In the genomic region with DNA sequence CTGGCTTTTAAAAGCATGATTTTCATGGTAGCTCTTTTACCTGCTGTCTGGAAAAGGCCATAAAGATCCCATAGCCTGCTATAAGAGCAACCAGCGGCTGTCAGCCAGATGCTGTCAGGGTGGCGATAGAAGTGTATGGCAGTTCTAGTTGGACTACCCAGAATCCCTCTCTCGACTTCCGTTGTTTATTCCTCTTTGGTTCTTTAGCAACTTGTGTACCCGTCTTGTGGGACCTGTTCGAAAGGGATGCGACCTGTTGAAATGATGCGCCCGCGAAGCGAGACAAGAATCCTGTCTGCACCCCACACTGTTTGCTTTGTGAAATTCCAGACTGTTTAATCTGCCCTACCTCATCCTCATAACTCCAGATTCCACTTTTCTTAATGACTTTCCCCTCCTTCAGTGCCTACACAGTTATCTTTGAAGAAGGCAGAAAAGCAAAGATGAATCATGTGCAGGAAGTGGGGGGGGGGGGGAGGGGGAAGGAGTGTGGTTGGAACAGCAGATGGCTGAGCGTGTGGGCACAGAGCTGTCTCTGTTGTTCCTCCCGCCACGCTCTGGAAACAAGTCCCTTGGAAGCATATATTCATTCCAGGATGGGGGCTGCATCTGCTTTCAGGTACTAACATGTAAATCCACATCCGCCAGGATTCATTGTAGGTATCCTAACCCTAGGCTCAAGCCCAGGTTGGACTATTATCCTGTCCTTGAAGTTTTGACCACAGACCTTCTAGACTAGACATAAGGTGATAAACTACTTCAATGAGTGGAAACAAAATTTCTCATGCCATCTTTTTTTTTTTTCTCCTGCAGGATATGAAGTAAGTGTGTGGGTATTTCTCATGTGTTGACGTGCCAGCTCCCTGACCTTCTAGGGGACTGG, we compare ENCODE assay signal across 8 mouse cellular contexts. TPM values are rescaled to one million over a fixed set of nuclear protein-coding genes. Genes with fewer than 3 reads are reported as not detected.
DNase-seq lines count a peak whose midpoint lies in the region; ATAC-seq and TF ChIP-seq lines count a peak whose summit lies in the region.

No protein-coding gene starts in this region.

- no peaks in the 10 kb centered on the region for H3K9me3 ChIP-seq in heart, embryonic 15.5 days (replicated peaks)
- no peaks in the 10 kb centered on the region for H3K9me3 ChIP-seq in MEL (replicated peaks; ENCODE audit: insufficient read depth, low read length)
- no peaks in the 10 kb centered on the region for H3K9me3 ChIP-seq in limb, embryonic 15.5 days
- H3K9me3 ChIP-seq in midbrain, postnatal 0 days (ENCODE audit: low read length) = no peaks in the 10 kb centered on the region

- peak overlapping the region; percentile 56 for H3K27ac ChIP-seq in heart, embryonic 15.5 days
- H3K27ac ChIP-seq in MEL (ENCODE audit: control insufficient read depth, low read depth, low read length) = peak overlapping the region; percentile 75
- peak overlapping the region; percentile 92 for H3K27ac ChIP-seq in embryonic fibroblast, embryonic 13.5 days (ENCODE audit: insufficient read depth, low read length)
- H3K27ac ChIP-seq in limb, embryonic 15.5 days = peak overlapping the region; percentile 23; the same call in 1 of the 2 replicates
- peak overlapping the region; percentile 25; the same call in 1 of the 2 replicates for H3K27ac ChIP-seq in small intestine, adult 2 months (ENCODE audit: insufficient read depth, low read depth, low read length)
- no peak overlapping the region for H3K27ac ChIP-seq in midbrain, postnatal 0 days (ENCODE audit: low read depth, low read length)

- WGBS in heart, embryonic 15.5 days = 53% methylated on average over 16 of the region's 16 CpGs
- WGBS in limb, embryonic 15.5 days = 40% methylated on average over 16 of the region's 16 CpGs
- 71% methylated on average over 16 of the region's 16 CpGs for WGBS in small intestine, adult 2 months
- 91% methylated on average over 16 of the region's 16 CpGs for WGBS in midbrain, postnatal 0 days

- no peak for TF ChIP-seq POLR2A in MEL (IDR thresholded peaks at IDR 0.05; ENCODE audit: control insufficient read depth in 1 of 2, insufficient read depth in 1 of 2, low read depth in 1 of 2, low read length in 2 of 2, poor library complexity in 1 of 2)
- no peak for TF ChIP-seq POLR2A in embryonic fibroblast, embryonic 13.5 days (IDR thresholded peaks at IDR 0.05; ENCODE audit: low read depth, low read length)
- no peak for TF ChIP-seq POLR2A in small intestine, adult 2 months (IDR thresholded peaks at IDR 0.05; ENCODE audit: low read depth, low read length)

- no peak for TF ChIP-seq RAD21 in MEL (IDR thresholded peaks at IDR 0.05; ENCODE audit: low read depth, low read length)

- no peaks in the 10 kb centered on the region for H3K36me3 ChIP-seq in heart, embryonic 15.5 days
- H3K36me3 ChIP-seq in MEL (ENCODE audit: control insufficient read depth in 1 of 2, insufficient read depth in 2 of 2, low read length in 2 of 2) = peaks cover 0 to 12% of the 10 kb centered on the region in 2 experiments; a peak in 2 of 4 replicates
- H3K36me3 ChIP-seq in limb, embryonic 15.5 days = no peaks in the 10 kb centered on the region
- H3K36me3 ChIP-seq in small intestine, adult 2 months (ENCODE audit: control insufficient read depth, insufficient read depth, low read length) = no peaks in the 10 kb centered on the region
- H3K36me3 ChIP-seq in midbrain, postnatal 0 days (ENCODE audit: insufficient read depth, low read length) = no peaks in the 10 kb centered on the region

- TF ChIP-seq CTCF in MEL (IDR thresholded peaks at IDR 0.05 in 2 of 3, conservative IDR thresholded peaks at IDR 0.05 in 1 of 3; ENCODE audit: control insufficient read depth in 1 of 3, insufficient read depth in 1 of 3, low read depth in 2 of 3, low read length in 3 of 3, poor library complexity in 1 of 3, severe bottlenecking in 1 of 3) = no peak
- TF ChIP-seq CTCF in embryonic fibroblast, embryonic 13.5 days (IDR thresholded peaks at IDR 0.05; ENCODE audit: borderline replicate concordance, insufficient read depth, low read length) = no peak
- TF ChIP-seq CTCF in small intestine, adult 2 months (IDR thresholded peaks at IDR 0.05; ENCODE audit: extremely low read depth, insufficient read length, insufficient replicate concordance, low read depth, low read length) = no peak
- no peak for TF ChIP-seq CTCF in midbrain, postnatal 0 days (IDR thresholded peaks at IDR 0.05)

- no peak overlapping the region for H3K9ac ChIP-seq in heart, embryonic 15.5 days
- H3K9ac ChIP-seq in MEL (ENCODE audit: control insufficient read depth, low read depth, low read length, poor library complexity, severe bottlenecking) = 0 out of 2 replicates have a peak overlapping the region, but pooled peaks have one; percentile 38
- H3K9ac ChIP-seq in limb, embryonic 15.5 days = no peak overlapping the region
- H3K9ac ChIP-seq in midbrain, postnatal 0 days (replicated peaks; ENCODE audit: low read length, poor library complexity, severe bottlenecking) = no peak overlapping the region

- H3K79me2 ChIP-seq in MEL (ENCODE audit: control insufficient read depth, insufficient read depth, low read length, poor library complexity) = no peaks in the 10 kb centered on the region

- DNase-seq in heart, postnatal 4 days = no peak
- DNase-seq in MEL (ENCODE audit: low read depth, low spot score) = peak; percentile 50
- no peak for DNase-seq in urinary bladder, adult 18-20 months (ENCODE audit: low spot score in 2 of 2)
- DNase-seq in midbrain, postnatal 0 days (ENCODE audit: low spot score) = no peak

- no peak for ATAC-seq in heart, embryonic 15.5 days (replicated peaks; ENCODE audit: insufficient number of reproducible peaks, insufficient read depth, low FRiP score, low read depth)
- no peak for ATAC-seq in limb, embryonic 15.5 days (ENCODE audit: insufficient number of reproducible peaks, low FRiP score, low TSS enrichment, low read depth)
- no peak for ATAC-seq in midbrain, postnatal 0 days (ENCODE audit: low FRiP score)

- peaks cover 13% of the 10 kb centered on the region for H3K4me1 ChIP-seq in heart, embryonic 15.5 days (replicated peaks)
- peaks cover 0 to 22% of the 10 kb centered on the region in 2 experiments; a peak in 2 of 4 replicates for H3K4me1 ChIP-seq in MEL (ENCODE audit: control insufficient read depth in 1 of 2, insufficient read depth in 2 of 2, low read length in 2 of 2)
- H3K4me1 ChIP-seq in embryonic fibroblast, embryonic 13.5 days (ENCODE audit: control insufficient read depth, insufficient read depth, low read length) = peaks cover 21% of the 10 kb centered on the region
- peaks cover 26% of the 10 kb centered on the region for H3K4me1 ChIP-seq in limb, embryonic 15.5 days
- peaks cover 14% of the 10 kb centered on the region; the same call in 1 of the 2 replicates for H3K4me1 ChIP-seq in small intestine, adult 2 months (ENCODE audit: control insufficient read depth, insufficient read depth, insufficient read length, low read length)
- H3K4me1 ChIP-seq in midbrain, postnatal 0 days (ENCODE audit: insufficient read depth, low read length) = no peaks in the 10 kb centered on the region

- no peak overlapping the region for H3K4me3 ChIP-seq in heart, embryonic 15.5 days
- H3K4me3 ChIP-seq in MEL (ENCODE audit: control insufficient read depth in 1 of 2, insufficient read depth in 1 of 2, low read depth in 2 of 2, low read length in 2 of 2) = peak overlapping the region in 1 of 2 experiments; percentile 16; a peak in 1 of 4 replicates
- H3K4me3 ChIP-seq in embryonic fibroblast, embryonic 13.5 days (ENCODE audit: insufficient read depth, low read length) = no peak overlapping the region
- no peak overlapping the region for H3K4me3 ChIP-seq in limb, embryonic 15.5 days
- H3K4me3 ChIP-seq in small intestine, adult 2 months (ENCODE audit: low read depth, low read length) = no peak overlapping the region
- no peak overlapping the region for H3K4me3 ChIP-seq in midbrain, postnatal 0 days (ENCODE audit: low read depth, low read length)

- peak; percentile 7 to 33; a peak in 1 of 4 replicates for TF ChIP-seq EP300 in MEL (IDR thresholded peaks at IDR 0.05; ENCODE audit: low read depth in 1 of 2, low read length in 2 of 2)

- 0 out of 2 replicates have a peak overlapping the region, but pooled peaks have one; percentile 21 for H3K4me2 ChIP-seq in heart, embryonic 15.5 days
- H3K4me2 ChIP-seq in limb, embryonic 15.5 days = no peak overlapping the region
- no peak overlapping the region for H3K4me2 ChIP-seq in midbrain, postnatal 0 days (ENCODE audit: low read depth, low read length, poor library complexity, severe bottlenecking)

- no peaks in the 10 kb centered on the region for H3K27me3 ChIP-seq in heart, embryonic 15.5 days
- no peaks in the 10 kb centered on the region for H3K27me3 ChIP-seq in MEL (ENCODE audit: control insufficient read depth in 1 of 2, insufficient read depth in 2 of 2, low read length in 2 of 2)
- H3K27me3 ChIP-seq in limb, embryonic 15.5 days = no peaks in the 10 kb centered on the region
- no peaks in the 10 kb centered on the region for H3K27me3 ChIP-seq in small intestine, adult 2 months (ENCODE audit: control insufficient read depth, insufficient read depth, low read length)
- H3K27me3 ChIP-seq in midbrain, postnatal 0 days (ENCODE audit: insufficient read depth, low read length) = no peaks in the 10 kb centered on the region

TF ChIP-seq in MEL, 35 proteins besides CTCF, POLR2A, EP300 and RAD21:
- no peak for TF ChIP-seq MEF2A (IDR thresholded peaks at IDR 0.05; ENCODE audit: extremely low read depth, insufficient replicate concordance, low read depth, low read length, poor library complexity, severe bottlenecking)
- TF ChIP-seq UBTF (IDR thresholded peaks at IDR 0.05; ENCODE audit: borderline replicate concordance, insufficient read depth, low read depth, low read length) = no peak
- no peak for TF ChIP-seq SIN3A (IDR thresholded peaks at IDR 0.05; ENCODE audit: low read length)
- no peak for TF ChIP-seq E2F4 (IDR thresholded peaks at IDR 0.05; ENCODE audit: borderline replicate concordance, low read depth, low read length)
- TF ChIP-seq NRF1 (IDR thresholded peaks at IDR 0.05; ENCODE audit: insufficient read depth, low read depth, low read length, poor library complexity, severe bottlenecking) = no peak
- TF ChIP-seq TAL1 (IDR thresholded peaks at IDR 0.05; ENCODE audit: low read length) = no peak
- TF ChIP-seq MXI1 (IDR thresholded peaks at IDR 0.05; ENCODE audit: low read depth, low read length) = no peak

RNA-seq across cellular contexts. Expression of a gene that starts 21.0 kb away (rescaled TPM):
- polyA plus RNA-seq in heart, embryonic 15.5 days (2015; fragmentation: Nextera tagmentation; extraction: Ambion mirVana) = 34.9 and 40.4 TPM in 2 replicates
- 10 to 100 TPM; 37.0 to 38.2 TPM for total RNA-seq in heart, postnatal 4 days (2021)
- total RNA-seq in MEL (2012; rRNA removed) = 8.2 and 12.6 TPM in 2 replicates
- polyA plus RNA-seq in MEL (2012; ENCODE audit: insufficient read depth in 1 of 2, insufficient read length in 2 of 2, low read depth in 1 of 2, low replicate concordance in 2 of 2, missing spikeins in 1 of 2) = 10 to 100 TPM in 1 of 2 experiments, not detected in 1; 11.9 TPM
- 23.2 and 41.3 TPM in 2 replicates for polyA plus RNA-seq in embryonic fibroblast, embryonic 13.5 days (2011; ENCODE audit: insufficient read length, low read depth, missing spikeins)
- polyA plus RNA-seq in limb, embryonic 15.5 days (2015; fragmentation: Nextera tagmentation; extraction: Ambion mirVana) = 66.8 and 71.9 TPM in 2 replicates
- 28.7 and 98.8 TPM in 2 replicates for polyA plus RNA-seq in small intestine, adult 2 months (2012; rRNA removed)
- total RNA-seq in midbrain, postnatal 0 days (2014; rRNA removed) = 47.7 and 52.1 TPM in 2 replicates
- 23.5 and 25.4 TPM in 2 replicates for polyA plus RNA-seq in midbrain, postnatal 0 days (2015; fragmentation: Nextera tagmentation; extraction: Ambion mirVana)
